Mouse (Mus musculus): ENCODE results near the gene Fut11. TPM values are rescaled to one million over a fixed set of nuclear protein-coding genes. Genes with fewer than 3 reads are reported as not detected.

Gene Fut11
- polyA plus RNA-seq (2014; fragmentation: Nextera tagmentation; extraction: Ambion mirVana) = 15.1 and 19.9 TPM in 2 replicates

- peak within 1 kb of the TSS; percentile 87 for H3K9ac ChIP-seq (ENCODE audit: low read depth, low read length)
- H3K4me3 ChIP-seq (ENCODE audit: low read length) = peak within 1 kb of the TSS; percentile 86
- ATAC-seq (ENCODE audit: low FRiP score, low TSS enrichment) = peak; percentile 95
- H3K9me3 ChIP-seq (ENCODE audit: control insufficient read depth, low read length) = no peaks in the 10 kb centered on the region
- H3K36me3 ChIP-seq (ENCODE audit: control insufficient read depth, insufficient read depth, low read length) = peaks cover 52% of the 10 kb centered on the region
- peak within 1 kb of the TSS; percentile 80 for H3K4me2 ChIP-seq (replicated peaks; ENCODE audit: low read depth, low read length)
- no peaks in the 10 kb centered on the region for H3K27me3 ChIP-seq (ENCODE audit: control insufficient read depth, insufficient read depth, low read length)
- under 1% methylated on average over 109 of the region's 111 CpGs for WGBS
- peaks cover 31% of the 10 kb centered on the region for H3K4me1 ChIP-seq (ENCODE audit: control insufficient read depth, insufficient read depth, low read length)
- H3K27ac ChIP-seq (ENCODE audit: low read depth, low read length) = peak within 1 kb of the TSS; percentile 98
These were observed at the start of gene Fut11 for GRCm38 (mm10) chr14:20694884-20695760. Gene Fut11, plus strand, starts transcription at chr14:20694968.

- H3K27me3 ChIP-seq (ENCODE audit: control insufficient read depth, insufficient read depth, low read length) = no peaks in the 10 kb centered on the region
- no peak for ATAC-seq (ENCODE audit: low FRiP score, low TSS enrichment)
- WGBS = 51% methylated on average over 3 of the region's 3 CpGs
- H3K4me3 ChIP-seq (ENCODE audit: low read length) = no peak overlapping the region
- no peak overlapping the region for H3K4me2 ChIP-seq (replicated peaks; ENCODE audit: low read depth, low read length)
- no peak overlapping the region for H3K9ac ChIP-seq (ENCODE audit: low read depth, low read length)
- H3K36me3 ChIP-seq (ENCODE audit: control insufficient read depth, insufficient read depth, low read length) = no peaks in the 10 kb centered on the region
- no peaks in the 10 kb centered on the region for H3K4me1 ChIP-seq (ENCODE audit: control insufficient read depth, insufficient read depth, low read length)
- no peak overlapping the region for H3K27ac ChIP-seq (ENCODE audit: low read depth, low read length)
- H3K9me3 ChIP-seq (ENCODE audit: control insufficient read depth, low read length) = no peaks in the 10 kb centered on the region
These were observed 49.2 kb upstream of the Fut11 start for GRCm38 (mm10) chr14:20645547-20645946.

- ATAC-seq (ENCODE audit: low FRiP score, low TSS enrichment) = no peak
- Histone ChIP-seq H3K4me2 (replicated peaks; ENCODE audit: low read depth, low read length) (no peak overlapping the region), H3K9me3 (ENCODE audit: control insufficient read depth, low read length) (no peaks in the 10 kb centered on the region), H3K36me3 (ENCODE audit: control insufficient read depth, insufficient read depth, low read length) (no peaks in the 10 kb centered on the region), H3K4me1 (ENCODE audit: control insufficient read depth, insufficient read depth, low read length) (no peaks in the 10 kb centered on the region), H3K4me3 (ENCODE audit: low read length) (no peak overlapping the region), H3K9ac (ENCODE audit: low read depth, low read length) (no peak overlapping the region), H3K27me3 (ENCODE audit: control insufficient read depth, insufficient read depth, low read length) (no peaks in the 10 kb centered on the region), H3K27ac (ENCODE audit: low read depth, low read length) (no peak overlapping the region)
These were observed 48.4 kb upstream of the Fut11 start for GRCm38 (mm10) chr14:20646381-20646780.

- 66% methylated on average over 2 of the region's 2 CpGs for WGBS
- ATAC-seq (ENCODE audit: low FRiP score, low TSS enrichment) = no peak
- H3K27me3 ChIP-seq (ENCODE audit: control insufficient read depth, insufficient read depth, low read length) = no peaks in the 10 kb centered on the region
- no peak overlapping the region for H3K4me2 ChIP-seq (replicated peaks; ENCODE audit: low read depth, low read length)
- H3K27ac ChIP-seq (ENCODE audit: low read depth, low read length) = no peak overlapping the region
- no peak overlapping the region for H3K4me3 ChIP-seq (ENCODE audit: low read length)
- H3K4me1 ChIP-seq (ENCODE audit: control insufficient read depth, insufficient read depth, low read length) = no peaks in the 10 kb centered on the region
- no peaks in the 10 kb centered on the region for H3K36me3 ChIP-seq (ENCODE audit: control insufficient read depth, insufficient read depth, low read length)
- H3K9me3 ChIP-seq (ENCODE audit: control insufficient read depth, low read length) = no peaks in the 10 kb centered on the region
- no peak overlapping the region for H3K9ac ChIP-seq (ENCODE audit: low read depth, low read length)
These were observed 43.8 kb upstream of the Fut11 start for GRCm38 (mm10) chr14:20651000-20651399.

GRCm38 (mm10) chr14:20651722-20652256, 43.0 kb upstream of the Fut11 start:
- whole genome bisulfite sequencing = 29% methylated on average over 4 of the region's 4 CpGs
- H3K9me3 ChIP-seq (ENCODE audit: control insufficient read depth, low read length) = no peaks in the 10 kb centered on the region
- ATAC-seq (ENCODE audit: low FRiP score, low TSS enrichment) = no peak
- no peak overlapping the region for H3K9ac ChIP-seq (ENCODE audit: low read depth, low read length)
- no peak overlapping the region for H3K4me2 ChIP-seq (replicated peaks; ENCODE audit: low read depth, low read length)
- H3K27me3 ChIP-seq (ENCODE audit: control insufficient read depth, insufficient read depth, low read length) = no peaks in the 10 kb centered on the region
- no peaks in the 10 kb centered on the region for H3K36me3 ChIP-seq (ENCODE audit: control insufficient read depth, insufficient read depth, low read length)
- H3K27ac ChIP-seq (ENCODE audit: low read depth, low read length) = no peak overlapping the region
- no peaks in the 10 kb centered on the region; the same call in 1 of the 2 replicates for H3K4me1 ChIP-seq (ENCODE audit: control insufficient read depth, insufficient read depth, low read length)
- H3K4me3 ChIP-seq (ENCODE audit: low read length) = no peak overlapping the region

- H3K4me2 ChIP-seq (replicated peaks; ENCODE audit: low read depth, low read length) = no peak overlapping the region
- no peaks in the 10 kb centered on the region for H3K9me3 ChIP-seq (ENCODE audit: control insufficient read depth, low read length)
- no peaks in the 10 kb centered on the region; the same call in 1 of the 2 replicates for H3K4me1 ChIP-seq (ENCODE audit: control insufficient read depth, insufficient read depth, low read length)
- 60% methylated on average over 9 of the region's 9 CpGs for WGBS
- H3K9ac ChIP-seq (ENCODE audit: low read depth, low read length) = no peak overlapping the region
- H3K27me3 ChIP-seq (ENCODE audit: control insufficient read depth, insufficient read depth, low read length) = no peaks in the 10 kb centered on the region
- ATAC-seq (ENCODE audit: low FRiP score, low TSS enrichment) = no peak
- no peaks in the 10 kb centered on the region for H3K36me3 ChIP-seq (ENCODE audit: control insufficient read depth, insufficient read depth, low read length)
- H3K27ac ChIP-seq (ENCODE audit: low read depth, low read length) = no peak overlapping the region
- H3K4me3 ChIP-seq (ENCODE audit: low read length) = no peak overlapping the region
These were observed 39.9 kb upstream of the Fut11 start for GRCm38 (mm10) chr14:20654690-20655421.

- ATAC-seq (ENCODE audit: low FRiP score, low TSS enrichment) = no peak
- Histone ChIP-seq H3K4me3 (ENCODE audit: low read length) (no peak overlapping the region), H3K27me3 (ENCODE audit: control insufficient read depth, insufficient read depth, low read length) (no peaks in the 10 kb centered on the region), H3K36me3 (ENCODE audit: control insufficient read depth, insufficient read depth, low read length) (no peaks in the 10 kb centered on the region), H3K4me2 (replicated peaks; ENCODE audit: low read depth, low read length) (no peak overlapping the region), H3K4me1 (ENCODE audit: control insufficient read depth, insufficient read depth, low read length) (no peaks in the 10 kb centered on the region; the same call in 1 of the 2 replicates), H3K9ac (ENCODE audit: low read depth, low read length) (no peak overlapping the region), H3K9me3 (ENCODE audit: control insufficient read depth, low read length) (no peaks in the 10 kb centered on the region), H3K27ac (ENCODE audit: low read depth, low read length) (no peak overlapping the region)
- WGBS = 51% methylated on average over 9 of the region's 9 CpGs
These were observed 39.0 kb upstream of the Fut11 start for GRCm38 (mm10) chr14:20655731-20656130.

GRCm38 (mm10) chr14:20656361-20656760, 38.4 kb upstream of the Fut11 start, which contains the start of gene Myoz1:
Gene Myoz1, minus strand, starts transcription at chr14:20656540.
- H3K4me2 ChIP-seq (replicated peaks; ENCODE audit: low read depth, low read length) = no peak within 1 kb of the TSS
- no peaks in the 10 kb centered on the region for H3K9me3 ChIP-seq (ENCODE audit: control insufficient read depth, low read length)
- no peaks in the 10 kb centered on the region for H3K36me3 ChIP-seq (ENCODE audit: control insufficient read depth, insufficient read depth, low read length)
- no peaks in the 10 kb centered on the region for H3K27me3 ChIP-seq (ENCODE audit: control insufficient read depth, insufficient read depth, low read length)
- no peak within 1 kb of the TSS for H3K4me3 ChIP-seq (ENCODE audit: low read length)
- 40% methylated on average over 11 of the region's 11 CpGs for whole genome bisulfite sequencing
- ATAC-seq (ENCODE audit: low FRiP score, low TSS enrichment) = no peak
- H3K27ac ChIP-seq (ENCODE audit: low read depth, low read length) = no peak within 1 kb of the TSS
- no peaks in the 10 kb centered on the region; the same call in 1 of the 2 replicates for H3K4me1 ChIP-seq (ENCODE audit: control insufficient read depth, insufficient read depth, low read length)
- no peak within 1 kb of the TSS for H3K9ac ChIP-seq (ENCODE audit: low read depth, low read length)
